Mouse (Mus musculus): ENCODE measurements around the gene Pbx4. TPM values are rescaled to one million over a fixed set of nuclear protein-coding genes. Genes with fewer than 3 reads are reported as not detected.

The Pbx4 gene
- polyA plus RNA-seq (2014; fragmentation: Illumina TruSeq; extraction: RNeasy Lipid Tissue Mini Kit (QIAGEN cat#74804); ENCODE audit: low read depth, low replicate concordance) = not detected

GRCm38 (mm10) chr8:69832298-69832853 lies at the start of gene Pbx4:
TSS of gene Pbx4 (plus strand) at chr8:69832491.

GRCm38 (mm10) chr8:69790773-69791367 lies 41.4 kb upstream of the Pbx4 start, which contains the start of the genes Atp13a1 and Zfp866:
TSS of gene Atp13a1 (plus strand) at chr8:69791163.
TSS of gene Zfp866 (minus strand) at chr8:69791178.

GRCm38 (mm10) chr8:69808094-69808863 lies 24.0 kb upstream of the Pbx4 start, which contains the start of gene Gmip:
TSS of gene Gmip (plus strand) at chr8:69808679.

GRCm38 (mm10) chr8:69822386-69823191 lies 9.7 kb upstream of the Pbx4 start, which contains the start of gene Lpar2:
TSS of gene Lpar2 (plus strand) at chr8:69822429.

GRCm38 (mm10) chr8:69887289-69888243 lies 55.3 kb downstream of the Pbx4 start, which contains the start of gene Cilp2:
TSS of gene Cilp2 (minus strand) at chr8:69887687.

GRCm38 (mm10) chr8:69902163-69903062 lies 70.1 kb downstream of the Pbx4 start, which contains the start of the genes Tssk6, Ndufa13 and Yjefn3:
TSS of gene Tssk6 (plus strand) at chr8:69902184.
TSS of gene Ndufa13 (minus strand) at chr8:69902558.
TSS of gene Yjefn3 (minus strand) at chr8:69902712.

Other genes with a start within 250 kb of the Pbx4 start
- gene Zfp868, start 206.9 kb upstream of the Pbx4 start, polyA plus RNA-seq (2014; fragmentation: Illumina TruSeq; extraction: RNeasy Lipid Tissue Mini Kit (QIAGEN cat#74804); ENCODE audit: low read depth, low replicate concordance) = 7.3 TPM
- gene Zfp964, start 178.0 kb upstream of the Pbx4 start, polyA plus RNA-seq (2014; fragmentation: Illumina TruSeq; extraction: RNeasy Lipid Tissue Mini Kit (QIAGEN cat#74804); ENCODE audit: low read depth, low replicate concordance) = 1.2 TPM
- 24.0 TPM for gene Zfp869, start 121.8 kb upstream of the Pbx4 start, polyA plus RNA-seq (2014; fragmentation: Illumina TruSeq; extraction: RNeasy Lipid Tissue Mini Kit (QIAGEN cat#74804); ENCODE audit: low read depth, low replicate concordance)
- 4.2 TPM for gene Zfp963, start 82.5 kb upstream of the Pbx4 start, polyA plus RNA-seq (2014; fragmentation: Illumina TruSeq; extraction: RNeasy Lipid Tissue Mini Kit (QIAGEN cat#74804); ENCODE audit: low read depth, low replicate concordance)
- gene Gm20422, start 57.6 kb upstream of the Pbx4 start, polyA plus RNA-seq (2014; fragmentation: Illumina TruSeq; extraction: RNeasy Lipid Tissue Mini Kit (QIAGEN cat#74804); ENCODE audit: low read depth, low replicate concordance) = not detected
- 13.5 TPM for gene Atp13a1, start 41.3 kb upstream of the Pbx4 start, polyA plus RNA-seq (2014; fragmentation: Illumina TruSeq; extraction: RNeasy Lipid Tissue Mini Kit (QIAGEN cat#74804); ENCODE audit: low read depth, low replicate concordance)
- gene Zfp866, start 41.3 kb upstream of the Pbx4 start, polyA plus RNA-seq (2014; fragmentation: Illumina TruSeq; extraction: RNeasy Lipid Tissue Mini Kit (QIAGEN cat#74804); ENCODE audit: low read depth, low replicate concordance) = 17.2 TPM
- 4.4 TPM for gene Gmip, start 23.8 kb upstream of the Pbx4 start, polyA plus RNA-seq (2014; fragmentation: Illumina TruSeq; extraction: RNeasy Lipid Tissue Mini Kit (QIAGEN cat#74804); ENCODE audit: low read depth, low replicate concordance)
- 0.18 TPM for gene Lpar2, start 10.1 kb upstream of the Pbx4 start, polyA plus RNA-seq (2014; fragmentation: Illumina TruSeq; extraction: RNeasy Lipid Tissue Mini Kit (QIAGEN cat#74804); ENCODE audit: low read depth, low replicate concordance)
- gene Cilp2, start 55.2 kb downstream of the Pbx4 start, polyA plus RNA-seq (2014; fragmentation: Illumina TruSeq; extraction: RNeasy Lipid Tissue Mini Kit (QIAGEN cat#74804); ENCODE audit: low read depth, low replicate concordance) = 6.1 TPM
- gene Tssk6, start 69.7 kb downstream of the Pbx4 start, polyA plus RNA-seq (2014; fragmentation: Illumina TruSeq; extraction: RNeasy Lipid Tissue Mini Kit (QIAGEN cat#74804); ENCODE audit: low read depth, low replicate concordance) = not detected
- 607 TPM for gene Ndufa13, start 70.1 kb downstream of the Pbx4 start, polyA plus RNA-seq (2014; fragmentation: Illumina TruSeq; extraction: RNeasy Lipid Tissue Mini Kit (QIAGEN cat#74804); ENCODE audit: low read depth, low replicate concordance)
- gene Yjefn3, start 70.2 kb downstream of the Pbx4 start, polyA plus RNA-seq (2014; fragmentation: Illumina TruSeq; extraction: RNeasy Lipid Tissue Mini Kit (QIAGEN cat#74804); ENCODE audit: low read depth, low replicate concordance) = 10.9 TPM
- 18.1 TPM for gene Gatad2a, start 163.9 kb downstream of the Pbx4 start, polyA plus RNA-seq (2014; fragmentation: Illumina TruSeq; extraction: RNeasy Lipid Tissue Mini Kit (QIAGEN cat#74804); ENCODE audit: low read depth, low replicate concordance)
- gene Mau2, start 210.2 kb downstream of the Pbx4 start, polyA plus RNA-seq (2014; fragmentation: Illumina TruSeq; extraction: RNeasy Lipid Tissue Mini Kit (QIAGEN cat#74804); ENCODE audit: low read depth, low replicate concordance) = 24.1 TPM
- gene Sugp1, start 210.3 kb downstream of the Pbx4 start, polyA plus RNA-seq (2014; fragmentation: Illumina TruSeq; extraction: RNeasy Lipid Tissue Mini Kit (QIAGEN cat#74804); ENCODE audit: low read depth, low replicate concordance) = 22.7 TPM
- 1.7 TPM for gene Tm6sf2, start 240.4 kb downstream of the Pbx4 start, polyA plus RNA-seq (2014; fragmentation: Illumina TruSeq; extraction: RNeasy Lipid Tissue Mini Kit (QIAGEN cat#74804); ENCODE audit: low read depth, low replicate concordance)

Measured in heart, adult 10 weeks (tissue).